Mouse (Mus musculus) frontal cortex, postnatal 10 days (tissue): ENCODE results near the gene Grm3.

Experiments
- DNase-seq, 2 experiments: peaks; one replicate each; pipeline ENCODE4 v3.0.0; 2022; ENCODE audit warnings: low spot score in 2 of 2, mixed read lengths in 1 of 2

Grm3 gene

GRCm38 (mm10) chr5:9724956-9725600, at the start of gene Grm3:
Gene Grm3 (minus strand): TSS chr5:9725170.
- peak in 1 of 2 experiments; percentile 38 for DNase-seq

GRCm38 (mm10) chr5:9755751-9756150, 30.8 kb upstream of the Grm3 start:
- no peak for DNase-seq

- DNase-seq: no peak
Observed at GRCm38 (mm10) chr5:9748184-9748583, 23.2 kb upstream of the Grm3 start.

- DNase-seq: no peak
Observed at GRCm38 (mm10) chr5:9744120-9744519, 19.1 kb upstream of the Grm3 start.

- DNase-seq: peak; percentile 72 to 78
Observed at GRCm38 (mm10) chr5:9725601-9726268, 765 bp upstream of the Grm3 start.

- peak in 1 of 2 experiments; percentile 15 for DNase-seq
Observed at GRCm38 (mm10) chr5:9724287-9724955, 549 bp downstream of the Grm3 start.

GRCm38 (mm10) chr5:9721136-9721535, 3.8 kb downstream of the Grm3 start:
- no peak for DNase-seq

GRCm38 (mm10) chr5:9716295-9716694, 8.7 kb downstream of the Grm3 start:
- peak in 1 of 2 experiments; percentile 18 for DNase-seq

- no peak for DNase-seq
Observed at GRCm38 (mm10) chr5:9707096-9707495, 17.9 kb downstream of the Grm3 start.

GRCm38 (mm10) chr5:9703385-9704009, 21.5 kb downstream of the Grm3 start:
- no peak for DNase-seq

GRCm38 (mm10) chr5:9702656-9703384, 22.1 kb downstream of the Grm3 start:
- DNase-seq: no peak

- no peak for DNase-seq
Observed at GRCm38 (mm10) chr5:9692333-9692732, 32.6 kb downstream of the Grm3 start.

- DNase-seq: no peak
Observed at GRCm38 (mm10) chr5:9690599-9691242, 34.2 kb downstream of the Grm3 start.

- DNase-seq: no peak
Observed at GRCm38 (mm10) chr5:9690192-9690591, 34.8 kb downstream of the Grm3 start.

- no peak for DNase-seq
Observed at GRCm38 (mm10) chr5:9683204-9683603, 41.8 kb downstream of the Grm3 start.

GRCm38 (mm10) chr5:9669002-9669401, 56.0 kb downstream of the Grm3 start:
- no peak for DNase-seq

- DNase-seq: no peak
Observed at GRCm38 (mm10) chr5:9663416-9663815, 61.6 kb downstream of the Grm3 start.

GRCm38 (mm10) chr5:9661870-9662589, 62.9 kb downstream of the Grm3 start:
- peak; percentile 63 to 68 for DNase-seq

GRCm38 (mm10) chr5:9638612-9639011, 86.4 kb downstream of the Grm3 start:
- DNase-seq: no peak

- no peak for DNase-seq
Observed at GRCm38 (mm10) chr5:9627220-9627619, 97.8 kb downstream of the Grm3 start.

GRCm38 (mm10) chr5:9624396-9624795, 100.6 kb downstream of the Grm3 start:
- DNase-seq: no peak
